In genomic region chr16:75675871-75676270, GRCm38 (mm10) we compare ENCODE assay signal across 9 mouse cellular contexts.
A peak's percentile ranks its signal among the peaks of the same experiment; 100 is the strongest.
DNase-seq lines count a peak whose midpoint lies in the region; ATAC-seq lines count a peak whose summit lies in the region.
"Had no signal": no experiment of that assay in that cellular context is flagged by ENCODE, and none has a peak within 500 bp of the region (broad histone marks: within the 10 kb centered on the region; RNA-seq: fewer than 3 reads in every experiment).

No protein-coding gene starts in this region.

- no peaks in the 10 kb centered on the region for H3K9me3 ChIP-seq in hindbrain, embryonic 11.5 days (ENCODE audit: control insufficient read depth, low read length)
- no peaks in the 10 kb centered on the region for H3K9me3 ChIP-seq in hindbrain, embryonic 10.5 days
- no peaks in the 10 kb centered on the region for H3K9me3 ChIP-seq in embryonic facial prominence, embryonic 11.5 days (replicated peaks; ENCODE audit: control insufficient read depth, low read length)

- H3K4me2 ChIP-seq in hindbrain, embryonic 11.5 days (replicated peaks; ENCODE audit: low read depth, low read length) = no peak overlapping the region
- H3K4me2 ChIP-seq in embryonic facial prominence, embryonic 11.5 days (ENCODE audit: low read depth, low read length) = no peak overlapping the region

- no peak overlapping the region for H3K4me3 ChIP-seq in hindbrain, embryonic 11.5 days (ENCODE audit: low read depth, low read length)
- no peak overlapping the region for H3K4me3 ChIP-seq in hindbrain, embryonic 10.5 days
- H3K4me3 ChIP-seq in embryonic facial prominence, embryonic 11.5 days (ENCODE audit: low read depth, low read length) = no peak overlapping the region

- 59% methylated on average over 2 of the region's 2 CpGs for WGBS in hindbrain, embryonic 11.5 days
- WGBS in hindbrain, embryonic 10.5 days = 63% methylated on average over 2 of the region's 2 CpGs
- WGBS in embryonic facial prominence, embryonic 11.5 days = 61% methylated on average over 2 of the region's 2 CpGs

- H3K4me1 ChIP-seq in hindbrain, embryonic 11.5 days (replicated peaks; ENCODE audit: control insufficient read depth, insufficient read depth, low read length) = no peaks in the 10 kb centered on the region
- no peaks in the 10 kb centered on the region for H3K4me1 ChIP-seq in hindbrain, embryonic 10.5 days (replicated peaks)
- H3K4me1 ChIP-seq in embryonic facial prominence, embryonic 11.5 days (ENCODE audit: control insufficient read depth, insufficient read depth, low read length) = no peaks in the 10 kb centered on the region

- peak; percentile 71 for ATAC-seq in hindbrain, embryonic 11.5 days (ENCODE audit: low FRiP score)
- 0 out of 2 replicates have a peak, but pooled peaks have one; percentile 67 for ATAC-seq in embryonic facial prominence, embryonic 11.5 days (replicated peaks; ENCODE audit: insufficient number of reproducible peaks, low FRiP score, low TSS enrichment, low read depth)

- intact Hi-C loops in left cerebral cortex, postnatal 10 days (cut with DNase I) = loop anchor here (10.0 kb wide), 1 partner anchor 1219 kb away; no protein-coding TSS in a partner anchor

- H3K36me3 ChIP-seq in hindbrain, embryonic 11.5 days (ENCODE audit: control insufficient read depth, insufficient read depth, low read length) = no peaks in the 10 kb centered on the region
- no peaks in the 10 kb centered on the region for H3K36me3 ChIP-seq in hindbrain, embryonic 10.5 days
- no peaks in the 10 kb centered on the region for H3K36me3 ChIP-seq in embryonic facial prominence, embryonic 11.5 days (replicated peaks; ENCODE audit: control insufficient read depth, insufficient read depth, low read depth, low read length)

- DNase-seq in hindbrain, embryonic 11.5 days (ENCODE audit: low spot score) = peak; percentile 72
- DNase-seq in hindbrain, embryonic 10.5 days (ENCODE audit: low spot score) = no peak
- peak; percentile 34 to 43 for DNase-seq in B cell, adult 2 months
- DNase-seq in NIH3T3 (ENCODE audit: low read depth) = peak; percentile 63
- DNase-seq in embryonic facial prominence, embryonic 11.5 days (ENCODE audit: low spot score) = peak; percentile 83
- DNase-seq in left cerebral cortex, postnatal 10 days (ENCODE audit: extremely low spot score in 1 of 2, low spot score in 2 of 2) = peak; percentile 17 to 29
- peak; percentile 89 for DNase-seq in retina, embryonic 14.5 days (ENCODE audit: low spot score)
- no peak for DNase-seq in testis, postnatal 10 days (ENCODE audit: low spot score)

- no peaks in the 10 kb centered on the region for H3K27me3 ChIP-seq in hindbrain, embryonic 11.5 days (ENCODE audit: control insufficient read depth, insufficient read depth, low read length)
- no peaks in the 10 kb centered on the region for H3K27me3 ChIP-seq in hindbrain, embryonic 10.5 days (ENCODE audit: insufficient read depth, poor library complexity, severe bottlenecking)
- no peaks in the 10 kb centered on the region for H3K27me3 ChIP-seq in embryonic facial prominence, embryonic 11.5 days (ENCODE audit: control insufficient read depth, insufficient read depth, low read length)

- H3K9ac ChIP-seq in hindbrain, embryonic 11.5 days (ENCODE audit: low read depth, low read length) = no peak overlapping the region
- no peak overlapping the region for H3K9ac ChIP-seq in embryonic facial prominence, embryonic 11.5 days (replicated peaks; ENCODE audit: low read length)

- no peak overlapping the region for H3K27ac ChIP-seq in hindbrain, embryonic 11.5 days (ENCODE audit: low read depth, low read length)
- H3K27ac ChIP-seq in hindbrain, embryonic 10.5 days = no peak overlapping the region
- H3K27ac ChIP-seq in embryonic facial prominence, embryonic 11.5 days (replicated peaks; ENCODE audit: low read depth, low read length) = no peak overlapping the region
- H3K27ac ChIP-seq: macrophage had no signal

Comparison
In these comparisons a context has a peak if more than half of its experiments do, and no peak if none do; other contexts are left out.
1. DNase-seq: peak in hindbrain, embryonic 11.5 days (single experiment), B cell, adult 2 months (2 of 2), NIH3T3 (single experiment), embryonic facial prominence, embryonic 11.5 days (single experiment), left cerebral cortex, postnatal 10 days (2 of 2) and retina, embryonic 14.5 days (single experiment); none in hindbrain, embryonic 10.5 days (single experiment) and testis, postnatal 10 days (single experiment).